16 mouse cellular contexts compared by ENCODE assay signal in genomic region chr15:7056851-7057250, GRCm38 (mm10).
"Had no signal": no experiment of that assay in that cellular context is flagged by ENCODE, and none has a peak within 500 bp of the region (broad histone marks: within the 10 kb centered on the region; RNA-seq: fewer than 3 reads in every experiment).

No protein-coding gene starts in this region.

- H3K4me3 ChIP-seq: left cerebral cortex, adult 2 months; limb, embryonic 15.5 days; liver, embryonic 12.5 days; megakaryocyte, embryonic 14.5 days; midbrain, embryonic 15.5 days; neural tube, embryonic 13.5 days had no signal

- H3K4me1 ChIP-seq: limb, embryonic 15.5 days; liver, embryonic 12.5 days; midbrain, embryonic 15.5 days had no signal

- H3K4me2 ChIP-seq: limb, embryonic 15.5 days; liver, embryonic 12.5 days; lung, embryonic 14.5 days; midbrain, embryonic 11.5 days; midbrain, embryonic 15.5 days; neural tube, embryonic 13.5 days had no signal

- H3K9me3 ChIP-seq: limb, embryonic 15.5 days; liver, embryonic 12.5 days; megakaryocyte, embryonic 14.5 days; midbrain, embryonic 15.5 days; neural tube, embryonic 13.5 days had no signal

- ATAC-seq: liver, embryonic 12.5 days; midbrain, embryonic 15.5 days had no signal

- H3K27ac ChIP-seq: left cerebral cortex, adult 2 months; limb, embryonic 15.5 days; liver, embryonic 12.5 days; midbrain, embryonic 15.5 days; neural tube, embryonic 13.5 days had no signal

- DNase-seq: kidney, postnatal 10 days; kidney, postnatal 4 days; lung, embryonic 14.5 days; lung, postnatal 10 days; lung, postnatal 4 days; retina, postnatal 1 day; right cerebral cortex, postnatal 4 days; spleen, adult 18-20 months; thymus, postnatal 36 days had no signal

- H3K27me3 ChIP-seq: limb, embryonic 15.5 days; midbrain, embryonic 15.5 days; neural tube, embryonic 13.5 days had no signal

- H3K36me3 ChIP-seq: limb, embryonic 15.5 days; liver, embryonic 12.5 days; midbrain, embryonic 15.5 days; neural tube, embryonic 13.5 days had no signal

- H3K9ac ChIP-seq: limb, embryonic 15.5 days; liver, embryonic 12.5 days; lung, embryonic 14.5 days; midbrain, embryonic 15.5 days; neural tube, embryonic 13.5 days had no signal
